Mouse (Mus musculus) erythroblast, embryonic 14.5 days (primary cell): ENCODE measurements around the gene Prkcsh. TPM values are rescaled to one million over a fixed set of nuclear protein-coding genes. Genes with fewer than 3 reads are reported as not detected.

Experiments used
- H3K27me3 ChIP-seq: 2 replicates; pipeline ENCODE4 v1.6.1; 2012; ENCODE audit warnings: inconsistent platforms; ENCODE audit not compliant: control insufficient read depth
- H3K36me3 ChIP-seq: 2 replicates; pipeline ENCODE4 v1.6.1; 2012; ENCODE audit warnings: mild to moderate bottlenecking, inconsistent platforms; ENCODE audit not compliant: control insufficient read depth
- H3K4me1 ChIP-seq: 2 replicates; pipeline ENCODE4 v1.6.1; 2012; ENCODE audit warnings: inconsistent platforms; ENCODE audit not compliant: control insufficient read depth
- H3K4me3 ChIP-seq: replicated peaks from 2 replicates; pipeline ENCODE3; 2012; ENCODE audit warnings: moderate library complexity, mild to moderate bottlenecking, inconsistent platforms
- H3K9me3 ChIP-seq: 2 replicates; pipeline ENCODE4 v1.6.1; 2012; ENCODE audit warnings: low read length, inconsistent platforms, mixed read lengths; ENCODE audit not compliant: control insufficient read depth
- GATA1 ChIP-seq: IDR thresholded peaks from 2 replicates; pipeline ENCODE4 v1.6.1; 2012; ENCODE audit warnings: low read length, inconsistent platforms, mixed read lengths
- TAL1 ChIP-seq: IDR thresholded peaks from 3 replicates; pipeline ENCODE4 v1.6.1; 2012; ENCODE audit warnings: low read length, inconsistent platforms, mixed read lengths
- polyA plus RNA-seq: library from polyadenylated mRNA; stranded (reverse); fragments of >175 nt; gene quantifications from 2 replicates; pipeline ENCODE4 v1.2.3, GENCODE M21; 2012

Gene Prkcsh
- 9.9 and 10.3 TPM in 2 replicates for polyA plus RNA-seq

- Histone ChIP-seq H3K9me3 (no peaks in the 10 kb centered on the region), H3K27me3 (peaks cover 35% of the 10 kb centered on the region), H3K36me3 (peaks cover 40% of the 10 kb centered on the region), H3K4me3 (peak within 1 kb of the TSS; percentile 73), H3K4me1 (peaks cover 41% of the 10 kb centered on the region)
- TF ChIP-seq GATA1, result no peak
Observed at GRCm38 (mm10) chr9:22002194-22003162, at the start of gene Prkcsh, which contains the start of gene Ccdc151. Prkcsh (plus strand) TSS chr9:22002806. Ccdc151 (minus strand) TSS chr9:22002634.

- no peak overlapping the region for H3K4me3 ChIP-seq
- peaks cover 2% of the 10 kb centered on the region; the same call in 1 of the 2 replicates for H3K9me3 ChIP-seq
- H3K4me1 ChIP-seq, result peaks cover 37% of the 10 kb centered on the region
- TF ChIP-seq TAL1, result no peak
- no peak for TF ChIP-seq GATA1
- H3K27me3 ChIP-seq, result peaks cover 6% of the 10 kb centered on the region
- H3K36me3 ChIP-seq, result peaks cover 23% of the 10 kb centered on the region
Observed at GRCm38 (mm10) chr9:21953600-21953999, 49.0 kb upstream of the Prkcsh start.

GRCm38 (mm10) chr9:21954635-21955034, 48.0 kb upstream of the Prkcsh start:
- Histone ChIP-seq H3K4me1 (peaks cover 48% of the 10 kb centered on the region), H3K36me3 (peaks cover 33% of the 10 kb centered on the region), H3K9me3 (peaks cover 2% of the 10 kb centered on the region; the same call in 1 of the 2 replicates), H3K27me3 (peaks cover 5% of the 10 kb centered on the region; the same call in 1 of the 2 replicates), H3K4me3 (peak overlapping the region; percentile 73)
- no peak for TF ChIP-seq TAL1
- TF ChIP-seq GATA1, result no peak

GRCm38 (mm10) chr9:21955225-21955569, 47.4 kb upstream of the Prkcsh start:
- peaks cover 5% of the 10 kb centered on the region; the same call in 1 of the 2 replicates for H3K27me3 ChIP-seq
- H3K36me3 ChIP-seq, result peaks cover 39% of the 10 kb centered on the region
- H3K4me1 ChIP-seq, result peaks cover 53% of the 10 kb centered on the region
- peak overlapping the region; percentile 73 for H3K4me3 ChIP-seq
- H3K9me3 ChIP-seq, result peaks cover 2% of the 10 kb centered on the region; the same call in 1 of the 2 replicates
- TF ChIP-seq TAL1 (no peak), GATA1 (no peak)

- peak within 1 kb of the TSS; percentile 73 for H3K4me3 ChIP-seq
- TF ChIP-seq GATA1 (no peak), TAL1 (no peak)
Observed at GRCm38 (mm10) chr9:21955570-21956281, 46.9 kb upstream of the Prkcsh start, which contains the start of gene Swsap1. Swsap1 (plus strand) TSS chr9:21955755.

GRCm38 (mm10) chr9:21958372-21958771, 44.2 kb upstream of the Prkcsh start:
- H3K27me3 ChIP-seq, result peaks cover 5% of the 10 kb centered on the region; the same call in 1 of the 2 replicates
- peaks cover 69% of the 10 kb centered on the region for H3K4me1 ChIP-seq
- H3K9me3 ChIP-seq, result no peaks in the 10 kb centered on the region
- peak overlapping the region; percentile 99 for H3K4me3 ChIP-seq
- TF ChIP-seq GATA1 (no peak), TAL1 (no peak)
- H3K36me3 ChIP-seq, result peaks cover 69% of the 10 kb centered on the region

More at GRCm38 (mm10) chr9:21955570-21956281, 46.9 kb upstream of the Prkcsh start, which contains the start of gene Swsap1:
- peaks cover 44% of the 10 kb centered on the region for H3K36me3 ChIP-seq
- peaks cover 5% of the 10 kb centered on the region; the same call in 1 of the 2 replicates for H3K27me3 ChIP-seq
- H3K4me1 ChIP-seq, result peaks cover 59% of the 10 kb centered on the region
- peaks cover 2% of the 10 kb centered on the region; the same call in 1 of the 2 replicates for H3K9me3 ChIP-seq

GRCm38 (mm10) chr9:21959244-21959643, 43.4 kb upstream of the Prkcsh start:
- H3K27me3 ChIP-seq, result peaks cover 5% of the 10 kb centered on the region; the same call in 1 of the 2 replicates
- peak overlapping the region; percentile 99 for H3K4me3 ChIP-seq
- no peaks in the 10 kb centered on the region for H3K9me3 ChIP-seq
- H3K36me3 ChIP-seq, result peaks cover 69% of the 10 kb centered on the region
- H3K4me1 ChIP-seq, result peaks cover 75% of the 10 kb centered on the region
- no peak for TF ChIP-seq GATA1
- TF ChIP-seq TAL1, result no peak

- TF ChIP-seq GATA1, result no peak
- TF ChIP-seq TAL1, result no peak
- Histone ChIP-seq H3K4me1 (peaks cover 78% of the 10 kb centered on the region), H3K36me3 (peaks cover 69% of the 10 kb centered on the region), H3K27me3 (peaks cover 5% of the 10 kb centered on the region; the same call in 1 of the 2 replicates), H3K9me3 (no peaks in the 10 kb centered on the region), H3K4me3 (peak overlapping the region; percentile 99)
Observed at GRCm38 (mm10) chr9:21960135-21960534, 42.5 kb upstream of the Prkcsh start.
